Mouse (Mus musculus) C2C12 (cell line): Measurements from ENCODE around the gene Pdzd7.

Experiments used
- CTCF ChIP-seq: IDR thresholded peaks from one replicate; pipeline ENCODE4 v1.5.1; 2011; ENCODE audit not compliant: control insufficient read depth, insufficient read depth, insufficient read length
- MAX ChIP-seq: IDR thresholded peaks from one replicate; pipeline ENCODE4 v1.6.1; 2011; ENCODE audit warnings: mild to moderate bottlenecking, control low read depth
- USF1 ChIP-seq: IDR thresholded peaks from one replicate; pipeline ENCODE4 v1.6.1; 2011; ENCODE audit warnings: low read depth, mild to moderate bottlenecking, control low read depth, moderate library complexity

GRCm38 (mm10) chr19:45081841-45082550 lies 36.5 kb upstream of the Pdzd7 start:
- TF ChIP-seq CTCF: peak; percentile 18
- TF ChIP-seq MAX: no peak
- no peak for TF ChIP-seq USF1
